Mouse (Mus musculus): ENCODE measurements at regions not wholly inside any gene's neighbourhood (a gene's known extent, or its start where the extent isn't known, plus 50 kb on each side); places are given as distances from the start of the nearest gene placed in this dataset.

DNA sequence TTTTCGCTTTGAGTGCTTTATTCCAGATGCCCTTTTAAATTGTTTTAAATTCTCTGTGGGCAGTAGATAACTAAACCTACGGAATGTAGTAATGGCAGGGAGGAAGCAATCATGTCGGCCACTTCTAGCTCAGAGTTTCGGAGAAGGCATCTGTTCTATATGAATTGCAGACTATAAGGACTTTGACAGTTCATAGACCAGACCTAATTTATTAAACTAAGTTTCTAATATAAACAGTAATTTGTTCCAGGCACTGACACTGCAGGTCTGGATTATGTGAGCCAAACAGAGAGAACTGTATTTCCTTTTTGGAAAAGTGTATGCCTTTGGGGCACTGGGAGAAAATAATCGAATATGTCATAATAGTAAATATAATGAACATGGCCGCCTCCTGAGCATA is 591.4 kb downstream of the Plcl1 start:
- no peak for DNase-seq (ENCODE audit: low spot score)

Measured in urinary bladder, postnatal 14 days (tissue).